8 mouse cellular contexts compared by ENCODE assay signal in the genomic region with DNA sequence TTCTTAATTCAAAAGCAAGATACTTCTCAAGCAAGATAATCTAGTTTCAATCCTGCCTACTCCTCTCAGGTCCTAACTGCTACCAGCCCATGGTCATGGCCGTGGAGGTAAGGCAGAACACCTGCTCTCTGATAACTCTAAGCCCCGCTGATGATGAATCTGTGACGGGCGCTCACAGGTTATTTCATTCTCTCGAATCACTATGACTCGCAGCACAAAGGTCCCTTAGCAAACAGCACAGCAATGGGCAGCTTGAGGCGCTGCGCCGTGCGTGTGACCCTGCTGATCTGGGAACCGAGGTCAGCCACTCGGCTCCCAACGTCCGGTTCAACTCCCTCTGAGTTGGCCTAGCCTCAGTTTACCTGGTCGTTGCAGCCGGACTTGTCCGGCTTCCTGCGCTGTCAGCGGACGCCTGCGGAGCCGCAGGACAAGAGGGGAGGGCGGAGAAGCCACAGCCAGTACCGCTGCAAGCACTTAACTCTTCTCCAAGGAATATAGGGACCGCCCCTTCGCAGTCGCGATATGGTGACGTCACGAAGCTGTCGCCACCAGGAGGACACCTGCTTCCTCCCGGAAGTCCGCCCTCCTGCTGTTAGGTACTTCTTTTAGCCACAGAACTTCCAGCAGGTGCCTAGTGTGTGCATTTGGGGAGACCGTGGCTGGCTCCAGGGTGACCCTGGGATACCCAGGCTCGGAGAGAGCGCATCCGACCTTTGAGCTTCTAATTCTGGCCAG. TPM values are rescaled to one million over a fixed set of nuclear protein-coding genes. Genes with fewer than 3 reads are reported as not detected.
DNase-seq lines count a peak whose midpoint lies in the region; ATAC-seq and TF ChIP-seq lines count a peak whose summit lies in the region.

A gene (minus strand): TSS at position 511 of the 735 bp plus-strand sequence.

- peak within 1 kb of the TSS; percentile 79 for H3K9ac ChIP-seq in forebrain, postnatal 0 days
- H3K9ac ChIP-seq in lung, embryonic 15.5 days: peak within 1 kb of the TSS; percentile 52

- H3K36me3 ChIP-seq in G1E (replicated peaks): peaks cover 37% of the 10 kb centered on the region
- H3K36me3 ChIP-seq in forebrain, postnatal 0 days (ENCODE audit: insufficient read depth): no peaks in the 10 kb centered on the region; the same call in none of the 2 replicates
- no peaks in the 10 kb centered on the region for H3K36me3 ChIP-seq in lung, embryonic 15.5 days

- peaks cover 31% of the 10 kb centered on the region for H3K4me1 ChIP-seq in G1E (ENCODE audit: insufficient read depth, low read depth, low read length)
- H3K4me1 ChIP-seq in cerebellum, adult 2 months (ENCODE audit: control insufficient read depth, insufficient read depth, low read length): peaks cover 9% of the 10 kb centered on the region
- H3K4me1 ChIP-seq in forebrain, postnatal 0 days (ENCODE audit: insufficient read depth): peaks cover 11% of the 10 kb centered on the region; the same call in 1 of the 2 replicates
- H3K4me1 ChIP-seq in lung, embryonic 15.5 days: peaks cover 8% of the 10 kb centered on the region; the same call in 1 of the 2 replicates

- WGBS in cerebellum, adult 2 months: 1% methylated on average over 37 of the region's 37 CpGs
- whole genome bisulfite sequencing in forebrain, postnatal 0 days: 4% methylated on average over 36 of the region's 37 CpGs
- WGBS in lung, embryonic 15.5 days: 2% methylated on average over 37 of the region's 37 CpGs

- TF ChIP-seq POLR2A in cerebellum, adult 2 months (IDR thresholded peaks at IDR 0.05; ENCODE audit: borderline replicate concordance, insufficient read depth, low read length): peak; percentile 67; the same call in 1 of the 2 replicates

- ATAC-seq in G1E (ENCODE audit: extremely low read depth, insufficient number of reproducible peaks, low FRiP score, poor library complexity, severe bottlenecking): peak; percentile 90
- peak; percentile 98 for ATAC-seq in forebrain, postnatal 0 days
- ATAC-seq in lung, embryonic 15.5 days (ENCODE audit: borderline replicate concordance, extremely low read depth, low FRiP score, low TSS enrichment): peak; percentile 82

- H3K27me3 ChIP-seq in G1E (ENCODE audit: insufficient read depth, low read length): no peaks in the 10 kb centered on the region
- H3K27me3 ChIP-seq in cerebellum, adult 2 months (ENCODE audit: control insufficient read depth, insufficient read depth, low read length): no peaks in the 10 kb centered on the region
- H3K27me3 ChIP-seq in forebrain, postnatal 0 days (ENCODE audit: insufficient read depth, low read length): no peaks in the 10 kb centered on the region
- H3K27me3 ChIP-seq in lung, embryonic 15.5 days: no peaks in the 10 kb centered on the region

- H3K9me3 ChIP-seq in G1E (replicated peaks): no peaks in the 10 kb centered on the region
- no peaks in the 10 kb centered on the region for H3K9me3 ChIP-seq in forebrain, postnatal 0 days (ENCODE audit: low read length)
- H3K9me3 ChIP-seq in lung, embryonic 15.5 days: no peaks in the 10 kb centered on the region

- peak within 1 kb of the TSS; percentile 29 for H3K27ac ChIP-seq in cerebellum, adult 2 months (ENCODE audit: insufficient read depth, low read length)
- peak within 1 kb of the TSS; percentile 35; the same call in 1 of the 2 replicates for H3K27ac ChIP-seq in forebrain, postnatal 0 days (ENCODE audit: low read depth, low read length)
- H3K27ac ChIP-seq in lung, embryonic 15.5 days: no peak within 1 kb of the TSS

- TF ChIP-seq CTCF in G1E (IDR thresholded peaks at IDR 0.05; ENCODE audit: low read depth, low read length): no peak
- TF ChIP-seq CTCF in cerebellum, adult 2 months (IDR thresholded peaks at IDR 0.05; ENCODE audit: borderline replicate concordance, insufficient read depth, low read depth, low read length): no peak
- TF ChIP-seq CTCF in forebrain, postnatal 0 days (IDR thresholded peaks at IDR 0.05; ENCODE audit: low read depth): peak; percentile 33; the same call in 1 of the 2 replicates

- peak; percentile 91 for DNase-seq in G1E (ENCODE audit: low spot score)
- peak; percentile 92 for DNase-seq in cerebellum, adult 2 months
- peak; percentile 94 for DNase-seq in forebrain, postnatal 0 days
- peak; percentile 87 for DNase-seq in heart, postnatal 4 days
- peak; percentile 85 to 87 for DNase-seq in layer of hippocampus, adult 8-10 months (ENCODE audit: low spot score in 2 of 2)
- peak; percentile 82 for DNase-seq in ovary, adult 18-20 months (ENCODE audit: low spot score)
- peak; percentile 92 for DNase-seq in thymus, postnatal 0 days (ENCODE audit: low spot score)

- peak within 1 kb of the TSS; percentile 80 for H3K4me2 ChIP-seq in forebrain, postnatal 0 days (ENCODE audit: low read depth)
- peak within 1 kb of the TSS; percentile 68 for H3K4me2 ChIP-seq in lung, embryonic 15.5 days

- H3K4me3 ChIP-seq in G1E (ENCODE audit: low read depth, low read length): peak within 1 kb of the TSS; percentile 92
- peak within 1 kb of the TSS; percentile 94 for H3K4me3 ChIP-seq in cerebellum, adult 2 months (replicated peaks; ENCODE audit: insufficient read depth, low read depth, low read length)
- H3K4me3 ChIP-seq in forebrain, postnatal 0 days (ENCODE audit: low read depth, low read length): peak within 1 kb of the TSS; percentile 88
- peak within 1 kb of the TSS; percentile 68 for H3K4me3 ChIP-seq in lung, embryonic 15.5 days

RNA-seq across cellular contexts. Expression of the gene that starts here (rescaled TPM):
- total RNA-seq in G1E (2014; fragmentation: Nextera tagmentation) (5.9 and 10.0 TPM in 2 replicates), G1E (2017) (9.6 and 13.5 TPM in 2 replicates)
- polyA plus RNA-seq in G1E (2012): 23.1 and 35.3 TPM in 2 replicates
- 42.9 and 45.7 TPM in 2 replicates for polyA plus RNA-seq in cerebellum, adult 2 months (2012; rRNA removed)
- total RNA-seq in forebrain, postnatal 0 days (2014; rRNA removed): 26.3 and 28.8 TPM in 2 replicates
- 27.1 and 27.4 TPM in 2 replicates for polyA plus RNA-seq in forebrain, postnatal 0 days (2015; fragmentation: Nextera tagmentation; extraction: Ambion mirVana)
- 10 to 100 TPM; 20.4 to 21.0 TPM for total RNA-seq in heart, postnatal 4 days (2021)
- total RNA-seq in layer of hippocampus, adult 8-10 months (2022): 10 to 100 TPM; 17.9 to 21.1 (median 19.8) TPM
- 21.2 and 21.6 TPM in 2 replicates for polyA plus RNA-seq in lung, embryonic 15.5 days (2015; fragmentation: Nextera tagmentation; extraction: Ambion mirVana)
- 31.1 and 36.8 TPM in 2 replicates for polyA plus RNA-seq in thymus, postnatal 0 days (2015; fragmentation: Nextera tagmentation; extraction: Ambion mirVana)
